Mouse (Mus musculus) intestine, embryonic 15.5 days (tissue): ENCODE data around the gene Ebf4. TPM values are rescaled to one million over a fixed set of nuclear protein-coding genes. Genes with fewer than 3 reads are reported as not detected.

Experiments used
- polyA plus RNA-seq: library from polyadenylated mRNA; unstranded; fragments of >200 nt; fragmentation: Nextera tagmentation; extraction: Ambion mirVana; gene quantifications from 2 replicates; pipeline ENCODE4 v1.2.1, GENCODE M21; 2015

Gene Ebf4
- polyA plus RNA-seq, 1 experiment from 2014 or later, result 2.2 TPM

Other genes starting within 250 kb of the Ebf4 start
- not detected in 2 replicates for gene Tgm6, start 182.8 kb upstream of the Ebf4 start, polyA plus RNA-seq
- gene Snrpb, start 115.8 kb upstream of the Ebf4 start, polyA plus RNA-seq, result 517 and 522 TPM in 2 replicates
- not detected in 2 replicates for gene Tmc2, start 100.0 kb upstream of the Ebf4 start, polyA plus RNA-seq
- gene Nop56, start 20.7 kb upstream of the Ebf4 start, polyA plus RNA-seq, result 276 and 282 TPM in 2 replicates
- 247 and 268 TPM in 2 replicates for gene Idh3b, start 10.6 kb upstream of the Ebf4 start, polyA plus RNA-seq
- gene Cpxm1, start 102.4 kb downstream of the Ebf4 start, polyA plus RNA-seq, result 36.1 and 36.3 TPM in 2 replicates
- gene Gm28372, start 110.1 kb downstream of the Ebf4 start, polyA plus RNA-seq, result 0.13 TPM in 1 of 2 replicates, not detected in the other
- gene 1700020A23Rik, start 110.1 kb downstream of the Ebf4 start, polyA plus RNA-seq, result not detected in 2 replicates
- not detected in 2 replicates for gene Tmem239, start 111.3 kb downstream of the Ebf4 start, polyA plus RNA-seq
- gene Vps16, start 129.2 kb downstream of the Ebf4 start, polyA plus RNA-seq, result 74.3 and 76.7 TPM in 2 replicates
- 10.5 and 11.8 TPM in 2 replicates for gene Pced1a, start 129.5 kb downstream of the Ebf4 start, polyA plus RNA-seq
- 71.9 and 73.9 TPM in 2 replicates for gene Ptpra, start 155.1 kb downstream of the Ebf4 start, polyA plus RNA-seq